Mouse (Mus musculus): ENCODE data around the gene Lhx2. TPM values are rescaled to one million over a fixed set of nuclear protein-coding genes. Genes with fewer than 3 reads are reported as not detected.

Lhx2 gene
- polyA plus RNA-seq (2012; rRNA removed): 160 and 273 TPM in 2 replicates

DNA sequence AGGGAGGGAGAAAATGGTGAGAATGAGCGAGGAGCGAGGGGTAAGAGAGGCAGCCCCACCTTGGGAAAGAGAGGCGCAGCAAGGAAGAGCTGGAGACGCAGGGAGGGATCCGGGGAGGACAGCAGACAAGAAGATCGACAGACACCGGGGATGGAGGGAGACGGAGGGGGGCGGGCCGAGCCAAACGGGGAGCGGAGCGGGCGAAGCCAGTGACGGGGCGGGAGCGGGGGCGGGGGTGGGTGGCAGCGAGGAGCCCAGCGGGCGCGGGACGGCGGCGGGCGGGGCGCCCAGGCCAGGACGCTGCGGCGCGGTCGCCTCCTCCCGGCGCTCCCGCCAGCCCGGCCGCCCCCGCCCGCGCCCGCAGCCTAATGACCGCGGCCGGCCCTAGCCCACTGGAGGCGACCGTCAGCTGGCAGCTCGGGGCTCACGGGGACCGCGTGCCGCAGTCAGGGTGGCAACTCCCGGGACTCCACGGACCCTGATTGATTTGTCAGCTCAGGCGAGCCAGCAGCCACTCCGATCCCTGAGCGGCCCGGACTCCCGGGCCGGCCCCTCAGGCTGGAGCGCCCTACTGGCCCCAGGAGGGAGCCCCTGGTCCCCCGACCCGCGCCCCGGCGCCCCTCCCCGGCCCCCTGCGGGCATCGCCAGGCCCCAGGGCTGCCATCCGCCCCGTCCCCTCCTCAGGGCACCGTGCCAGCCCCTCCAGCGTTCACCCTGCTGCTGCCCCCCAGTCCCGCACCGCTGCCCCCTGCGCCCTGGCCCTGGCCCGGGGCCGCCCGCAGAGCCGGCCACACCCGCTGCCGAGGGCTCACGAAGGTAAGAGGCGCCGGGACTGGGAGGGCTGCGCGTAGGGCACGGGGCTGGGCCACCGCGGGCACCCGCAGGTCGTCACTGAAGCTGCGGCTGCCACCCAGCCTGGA lies at the start of gene Lhx2:
TSS of gene Lhx2 (plus strand) at position 292 of the 920 bp plus-strand sequence.
- TF ChIP-seq POLR2A (IDR thresholded peaks at IDR 0.05; ENCODE audit: borderline replicate concordance, extremely low read depth, insufficient read depth, insufficient read length, poor library complexity, severe bottlenecking) (no peak), CTCF (IDR thresholded peaks at IDR 0.05; ENCODE audit: borderline replicate concordance, extremely low read depth, insufficient read depth, insufficient read length) (no peak)

DNA sequence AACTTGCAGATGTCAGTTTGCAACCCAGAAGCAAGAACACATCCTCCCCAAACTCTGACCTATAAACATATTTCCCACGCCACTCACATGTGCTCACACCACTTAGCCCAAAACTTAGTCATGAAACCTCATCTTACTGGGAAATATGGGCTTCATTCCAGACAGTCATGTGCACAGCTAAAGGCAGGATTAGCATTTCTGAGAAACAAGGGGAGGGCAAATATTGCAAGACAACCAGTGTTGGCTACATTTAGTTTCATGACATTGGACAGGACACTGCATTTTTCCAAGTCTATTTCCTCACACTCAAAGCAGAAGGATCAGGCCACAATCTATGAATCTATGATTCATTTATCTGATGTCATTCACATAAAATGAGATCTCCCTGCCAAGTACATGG lies 47.6 kb upstream of the Lhx2 start:
- TF ChIP-seq CTCF (IDR thresholded peaks at IDR 0.05; ENCODE audit: borderline replicate concordance, extremely low read depth, insufficient read depth, insufficient read length) (no peak), POLR2A (IDR thresholded peaks at IDR 0.05; ENCODE audit: borderline replicate concordance, extremely low read depth, insufficient read depth, insufficient read length, poor library complexity, severe bottlenecking) (no peak)
- no peak for DNase-seq (ENCODE audit: low read depth)

More for the DNA sequence above, at the start of gene Lhx2:
- DNase-seq (ENCODE audit: low read depth): peak; percentile 82

DNA sequence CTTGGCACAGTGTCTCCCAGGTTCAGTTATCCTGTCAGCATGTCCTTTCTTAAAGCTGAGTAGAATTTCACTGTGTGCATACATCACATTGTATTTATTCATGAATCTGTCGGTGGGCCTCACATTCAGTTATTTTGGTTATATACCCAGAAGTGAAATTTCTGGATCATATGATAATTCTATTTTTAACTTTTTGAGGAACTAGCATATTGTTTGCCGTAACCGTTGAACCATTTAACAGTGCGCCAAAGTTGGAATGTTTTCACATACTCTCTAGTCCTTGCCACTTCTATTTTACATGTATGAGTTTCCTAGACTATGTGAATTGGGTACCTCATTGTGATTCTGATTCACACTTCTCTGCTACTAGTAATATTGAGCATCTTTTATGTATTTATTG lies 43.1 kb upstream of the Lhx2 start:
- no peak for TF ChIP-seq CTCF (IDR thresholded peaks at IDR 0.05; ENCODE audit: borderline replicate concordance, extremely low read depth, insufficient read depth, insufficient read length)
- no peak for TF ChIP-seq POLR2A (IDR thresholded peaks at IDR 0.05; ENCODE audit: borderline replicate concordance, extremely low read depth, insufficient read depth, insufficient read length, poor library complexity, severe bottlenecking)

DNA sequence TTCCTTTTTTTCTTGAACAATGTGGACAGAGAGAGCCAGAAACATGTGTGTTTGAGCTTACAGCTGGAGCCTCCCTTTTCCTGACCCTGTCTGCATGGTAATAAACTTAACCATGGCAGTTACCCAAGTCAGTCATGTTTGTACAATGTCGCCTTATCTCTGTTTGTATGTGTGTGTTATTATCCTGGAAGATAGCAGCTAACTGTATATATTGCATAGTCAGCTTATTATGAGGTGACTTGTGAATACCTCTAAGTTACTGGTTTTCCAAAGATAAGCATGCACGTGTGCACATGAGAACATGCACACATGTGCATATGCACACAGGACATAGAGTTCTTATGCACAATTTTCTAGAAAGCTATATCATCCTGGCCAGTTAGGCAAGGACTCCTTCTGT lies 38.1 kb upstream of the Lhx2 start:
- no peak for TF ChIP-seq POLR2A (IDR thresholded peaks at IDR 0.05; ENCODE audit: borderline replicate concordance, extremely low read depth, insufficient read depth, insufficient read length, poor library complexity, severe bottlenecking)
- TF ChIP-seq CTCF (IDR thresholded peaks at IDR 0.05; ENCODE audit: borderline replicate concordance, extremely low read depth, insufficient read depth, insufficient read length): no peak

More for the DNA sequence above, 43.1 kb upstream of the Lhx2 start:
- no peak for DNase-seq (ENCODE audit: low read depth)

DNA sequence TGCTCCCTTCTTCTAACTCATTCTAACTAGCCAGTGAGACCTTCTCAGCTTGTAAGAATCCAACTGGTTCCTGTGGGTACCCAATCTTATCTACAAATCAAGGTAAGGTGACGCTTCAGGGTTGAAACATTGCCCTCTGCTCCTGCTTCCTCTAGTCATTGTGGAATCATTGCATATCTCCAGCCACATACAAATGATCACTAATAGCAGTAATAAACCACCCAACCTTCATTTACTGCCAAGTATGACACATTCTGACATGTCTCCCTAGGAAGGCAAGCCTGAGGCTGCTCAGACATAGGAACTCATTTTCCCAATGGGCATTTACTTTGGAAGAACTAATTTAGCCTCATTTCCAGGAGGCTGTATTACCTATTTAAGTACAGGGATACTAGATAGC lies 33.9 kb upstream of the Lhx2 start:
- no peak for DNase-seq (ENCODE audit: low read depth)
- no peak for TF ChIP-seq CTCF (IDR thresholded peaks at IDR 0.05; ENCODE audit: borderline replicate concordance, extremely low read depth, insufficient read depth, insufficient read length)
- TF ChIP-seq POLR2A (IDR thresholded peaks at IDR 0.05; ENCODE audit: borderline replicate concordance, extremely low read depth, insufficient read depth, insufficient read length, poor library complexity, severe bottlenecking): no peak

More for the DNA sequence above, 38.1 kb upstream of the Lhx2 start:
- DNase-seq (ENCODE audit: low read depth): no peak

DNA sequence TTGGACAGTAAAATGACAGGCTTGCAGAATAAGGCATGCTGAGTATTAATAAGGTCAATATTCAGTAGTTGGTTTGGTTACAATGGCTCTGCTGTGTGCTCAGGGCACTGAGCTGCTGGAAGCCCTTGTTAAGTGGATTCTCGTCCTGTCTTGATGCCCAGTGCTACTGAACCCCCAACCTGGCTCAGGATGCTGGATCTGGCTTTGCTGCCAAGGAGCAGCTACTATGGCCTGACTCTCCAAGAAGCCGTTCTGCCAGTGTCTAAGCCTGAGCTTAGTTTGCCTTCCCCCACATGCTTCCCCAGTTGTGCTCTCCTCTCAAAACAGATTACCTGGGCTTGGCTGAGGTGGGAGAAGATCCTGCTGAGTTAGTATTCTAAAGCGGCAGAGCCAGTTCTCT lies 26.2 kb upstream of the Lhx2 start:
- TF ChIP-seq CTCF (IDR thresholded peaks at IDR 0.05; ENCODE audit: borderline replicate concordance, extremely low read depth, insufficient read depth, insufficient read length) (no peak), POLR2A (IDR thresholded peaks at IDR 0.05; ENCODE audit: borderline replicate concordance, extremely low read depth, insufficient read depth, insufficient read length, poor library complexity, severe bottlenecking) (no peak)
- DNase-seq (ENCODE audit: low read depth): peak; percentile 16

DNA sequence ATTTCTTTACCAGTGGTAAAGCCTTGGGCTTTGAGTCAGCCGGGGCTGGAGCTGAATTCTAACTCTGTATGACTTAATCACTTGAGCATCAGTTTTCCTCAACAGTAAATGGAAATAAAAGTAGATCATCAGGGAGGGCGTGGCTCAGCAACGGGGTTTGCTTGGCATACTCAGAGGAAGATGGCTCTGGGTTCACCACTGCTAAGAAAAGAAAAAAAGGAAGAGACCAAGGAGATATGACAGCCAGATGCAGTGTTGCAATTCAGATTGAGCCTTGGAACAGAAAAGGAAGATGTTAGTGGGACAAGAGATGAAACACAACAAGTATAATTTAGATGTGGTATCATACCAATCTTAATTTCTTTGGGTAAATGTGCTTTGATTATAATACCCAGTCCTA lies 25.7 kb upstream of the Lhx2 start:
- TF ChIP-seq POLR2A (IDR thresholded peaks at IDR 0.05; ENCODE audit: borderline replicate concordance, extremely low read depth, insufficient read depth, insufficient read length, poor library complexity, severe bottlenecking) (no peak), CTCF (IDR thresholded peaks at IDR 0.05; ENCODE audit: borderline replicate concordance, extremely low read depth, insufficient read depth, insufficient read length) (no peak)
- no peak for DNase-seq (ENCODE audit: low read depth)

DNA sequence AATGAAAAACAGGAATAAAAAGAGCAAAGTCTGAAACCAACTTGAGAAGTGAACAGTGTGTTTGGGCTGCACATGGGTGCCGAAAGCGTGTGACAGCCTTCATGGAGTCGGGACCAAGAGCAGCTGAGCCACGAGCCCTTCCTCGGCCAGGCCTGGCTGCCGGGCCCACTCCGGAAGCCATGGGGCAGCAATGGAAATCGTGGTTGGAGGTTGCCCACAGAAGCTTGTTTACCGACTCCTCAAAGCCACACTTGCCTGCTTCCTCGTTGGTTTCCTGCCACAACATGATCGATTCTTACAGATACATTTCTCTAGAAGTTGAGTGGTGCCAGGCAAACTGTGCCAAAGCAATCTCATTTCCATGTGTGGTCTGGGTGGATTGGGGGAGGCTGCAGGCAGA lies 20.0 kb upstream of the Lhx2 start:
- DNase-seq (ENCODE audit: low read depth): peak; percentile 27
- no peak for TF ChIP-seq POLR2A (IDR thresholded peaks at IDR 0.05; ENCODE audit: borderline replicate concordance, extremely low read depth, insufficient read depth, insufficient read length, poor library complexity, severe bottlenecking)
- no peak for TF ChIP-seq CTCF (IDR thresholded peaks at IDR 0.05; ENCODE audit: borderline replicate concordance, extremely low read depth, insufficient read depth, insufficient read length)

DNA sequence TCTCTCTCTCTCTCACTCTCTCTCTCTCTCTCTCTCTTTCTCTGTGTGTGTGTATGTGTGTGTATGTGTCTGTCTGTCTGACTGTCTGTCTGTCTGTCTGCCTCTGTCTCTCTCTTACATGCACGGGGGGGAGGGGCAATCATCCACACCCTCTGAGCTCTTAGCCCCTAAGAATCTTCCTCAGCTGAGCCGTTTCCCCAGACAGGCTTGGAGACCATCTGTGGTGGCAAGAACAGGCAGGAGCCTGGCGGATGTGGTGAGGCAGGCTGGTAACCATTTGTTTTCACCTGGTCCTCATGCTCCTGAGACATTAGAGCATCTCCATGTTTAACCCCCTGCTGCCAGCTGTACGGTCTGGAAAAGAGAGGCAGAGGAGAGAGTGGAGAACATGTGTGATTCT lies 18.2 kb upstream of the Lhx2 start:
- TF ChIP-seq POLR2A (IDR thresholded peaks at IDR 0.05; ENCODE audit: borderline replicate concordance, extremely low read depth, insufficient read depth, insufficient read length, poor library complexity, severe bottlenecking): no peak
- no peak for TF ChIP-seq CTCF (IDR thresholded peaks at IDR 0.05; ENCODE audit: borderline replicate concordance, extremely low read depth, insufficient read depth, insufficient read length)

DNA sequence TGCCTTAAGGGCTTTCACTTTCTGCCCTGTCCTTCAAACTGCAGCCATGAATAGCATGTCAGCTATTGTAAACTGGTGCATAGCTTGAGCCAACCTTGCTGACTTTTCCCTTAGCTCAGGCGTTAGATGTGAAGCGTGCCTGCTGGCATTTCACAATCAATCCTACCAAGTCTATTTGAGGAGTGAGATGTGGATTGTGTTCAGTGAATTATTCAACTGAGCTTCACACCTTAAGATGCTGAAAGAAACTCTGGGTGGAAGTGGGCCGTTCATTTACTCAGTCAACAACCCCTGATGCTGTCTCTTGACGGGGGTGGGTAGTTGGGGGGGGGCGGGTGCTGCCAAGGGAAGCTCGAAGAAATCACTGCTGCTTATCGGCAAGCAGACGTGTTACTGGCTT lies 15.7 kb upstream of the Lhx2 start:
- DNase-seq (ENCODE audit: low read depth): peak; percentile 13
- TF ChIP-seq POLR2A (IDR thresholded peaks at IDR 0.05; ENCODE audit: borderline replicate concordance, extremely low read depth, insufficient read depth, insufficient read length, poor library complexity, severe bottlenecking) (no peak), CTCF (IDR thresholded peaks at IDR 0.05; ENCODE audit: borderline replicate concordance, extremely low read depth, insufficient read depth, insufficient read length) (no peak)

More for the DNA sequence above, 18.2 kb upstream of the Lhx2 start:
- peak; percentile 20 for DNase-seq (ENCODE audit: low read depth)

DNA sequence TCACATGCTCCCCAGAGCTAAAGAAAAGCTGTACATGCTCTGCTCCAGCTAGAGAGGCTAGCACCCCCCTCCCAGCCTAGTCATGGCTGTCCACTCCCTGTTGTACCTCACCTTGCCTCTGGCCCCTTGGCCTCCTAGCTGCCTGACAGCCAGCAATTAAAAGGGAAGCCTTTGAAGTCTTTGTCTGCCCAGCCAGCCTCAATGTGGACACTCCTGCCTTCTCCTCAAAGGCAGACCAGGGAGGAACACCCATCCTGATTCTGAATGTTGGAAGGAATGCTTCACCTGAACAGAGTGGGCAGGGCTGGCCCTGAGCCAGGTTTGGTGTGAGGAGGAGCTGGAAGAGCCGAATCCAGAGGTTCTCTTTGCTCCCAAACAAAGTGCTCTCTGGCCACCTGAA lies 12.4 kb upstream of the Lhx2 start:
- DNase-seq (ENCODE audit: low read depth): no peak

More for the DNA sequence above, 12.4 kb upstream of the Lhx2 start:
- no peak for TF ChIP-seq POLR2A (IDR thresholded peaks at IDR 0.05; ENCODE audit: borderline replicate concordance, extremely low read depth, insufficient read depth, insufficient read length, poor library complexity, severe bottlenecking)
- TF ChIP-seq CTCF (IDR thresholded peaks at IDR 0.05; ENCODE audit: borderline replicate concordance, extremely low read depth, insufficient read depth, insufficient read length): no peak
